Comparison of ENCODE assay signal across 24 mouse cellular contexts in the genomic region with DNA sequence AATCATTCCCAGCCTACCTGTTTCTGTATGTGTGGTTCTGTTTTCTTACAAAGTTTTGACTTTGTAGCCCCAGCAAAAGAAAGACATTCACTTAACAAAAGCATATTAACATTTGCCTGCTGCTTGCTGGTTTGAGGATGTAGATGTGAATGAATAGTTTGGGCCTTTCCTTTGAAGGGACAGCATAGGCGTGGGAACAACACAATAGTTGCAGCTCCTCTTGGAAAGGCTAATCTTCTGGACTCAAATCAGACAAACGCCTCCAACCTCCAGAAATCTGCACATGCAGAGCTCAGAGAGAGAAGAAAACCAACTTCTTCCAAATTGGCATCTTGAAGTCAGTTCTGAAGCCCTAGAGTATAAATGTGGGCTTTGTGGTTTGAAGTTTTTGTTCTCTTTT. TPM values are rescaled to one million over a fixed set of nuclear protein-coding genes. Genes with fewer than 3 reads are reported as not detected.
DNase-seq lines count a peak whose midpoint lies in the region; ATAC-seq and TF ChIP-seq lines count a peak whose summit lies in the region.
"Had no signal": no experiment of that assay in that cellular context is flagged by ENCODE, and none has a peak within 500 bp of the region (broad histone marks: within the 10 kb centered on the region; RNA-seq: fewer than 3 reads in every experiment).

No protein-coding gene starts in this region.

- no peak overlapping the region for H3K4me3 ChIP-seq in midbrain, embryonic 11.5 days (ENCODE audit: low read depth, low read length)
- no peak overlapping the region for H3K4me3 ChIP-seq in midbrain, embryonic 16.5 days (ENCODE audit: low read depth, low read length)
- no peak overlapping the region for H3K4me3 ChIP-seq in stomach, postnatal 0 days (ENCODE audit: low read depth, low read length)
- H3K4me3 ChIP-seq: heart, embryonic 12.5 days; limb, embryonic 10.5 days; liver, embryonic 15.5 days had no signal

- 55% methylated on average over 2 of the region's 2 CpGs for WGBS in midbrain, embryonic 11.5 days
- 43% methylated on average over 2 of the region's 2 CpGs for WGBS in midbrain, embryonic 16.5 days
- 66% methylated on average over 2 of the region's 2 CpGs for WGBS in stomach, postnatal 0 days

- H3K4me2 ChIP-seq in midbrain, embryonic 11.5 days: no peak overlapping the region
- no peak overlapping the region for H3K4me2 ChIP-seq in midbrain, embryonic 16.5 days (ENCODE audit: low read length)
- no peak overlapping the region for H3K4me2 ChIP-seq in stomach, postnatal 0 days (replicated peaks; ENCODE audit: low read depth)
- H3K4me2 ChIP-seq: heart, embryonic 12.5 days; hindbrain, embryonic 14.5 days; liver, embryonic 15.5 days had no signal

- no peaks in the 10 kb centered on the region for H3K4me1 ChIP-seq in midbrain, embryonic 11.5 days (ENCODE audit: control insufficient read depth, insufficient read depth, low read length)
- H3K4me1 ChIP-seq in midbrain, embryonic 16.5 days (ENCODE audit: control insufficient read depth, insufficient read depth, low read length): no peaks in the 10 kb centered on the region
- H3K4me1 ChIP-seq in stomach, postnatal 0 days (replicated peaks; ENCODE audit: control insufficient read depth, insufficient read depth): no peaks in the 10 kb centered on the region
- H3K4me1 ChIP-seq: limb, embryonic 10.5 days; liver, embryonic 15.5 days had no signal

- DNase-seq in frontal cortex, adult 2 months (ENCODE audit: extremely low spot score in 1 of 2, low spot score in 1 of 2): no peak
- DNase-seq in midbrain, embryonic 11.5 days (ENCODE audit: low spot score, missing footprints): peak; percentile 72
- peak; percentile 27 for DNase-seq in R1 (ENCODE audit: low read depth, low spot score)
- DNase-seq in stomach, postnatal 0 days (ENCODE audit: low spot score): no peak
- DNase-seq in thymus, postnatal 4 days: no peak
- DNase-seq: adrenal gland, adult 2 months; gastrocnemius, postnatal 10 days; kidney, adult 18-20 months; kidney, postnatal 10 days; liver; lung, postnatal 4 days; retina, postnatal 1 day; right cerebral cortex, postnatal 4 days; thymus, adult 2 months had no signal

- TF ChIP-seq CTCF in stomach, postnatal 0 days (IDR thresholded peaks at IDR 0.05; ENCODE audit: low read depth): no peak

- H3K9me3 ChIP-seq in midbrain, embryonic 11.5 days (ENCODE audit: control insufficient read depth, low read length): no peaks in the 10 kb centered on the region
- H3K9me3 ChIP-seq in midbrain, embryonic 16.5 days (replicated peaks; ENCODE audit: control insufficient read depth, low read length, poor library complexity, severe bottlenecking): no peaks in the 10 kb centered on the region
- no peaks in the 10 kb centered on the region for H3K9me3 ChIP-seq in stomach, postnatal 0 days (ENCODE audit: control insufficient read depth, low read length)
- H3K9me3 ChIP-seq: G1E; heart, embryonic 12.5 days; limb, embryonic 10.5 days; liver, embryonic 15.5 days had no signal

- ATAC-seq in frontal cortex, adult (ENCODE audit: low TSS enrichment): peak; percentile 83
- no peak for ATAC-seq in midbrain, embryonic 11.5 days (ENCODE audit: low FRiP score)
- no peak for ATAC-seq in midbrain, embryonic 16.5 days
- no peak for ATAC-seq in stomach, postnatal 0 days (ENCODE audit: low FRiP score, low TSS enrichment)
- ATAC-seq: CD4-positive, CD25-positive, alpha-beta regulatory T cell, adult 4 months; inflammation-experienced regulatory T-cells, adult 6 months had no signal

- H3K36me3 ChIP-seq in midbrain, embryonic 11.5 days (ENCODE audit: control insufficient read depth, insufficient read depth, low read length): no peaks in the 10 kb centered on the region; the same call in 1 of the 2 replicates
- peaks cover 11% of the 10 kb centered on the region; the same call in 1 of the 2 replicates for H3K36me3 ChIP-seq in midbrain, embryonic 16.5 days (ENCODE audit: control insufficient read depth, insufficient read depth, low read length)
- 0 out of 2 replicates have a peak, but pooled peaks cover 3% of the 10 kb centered on the region for H3K36me3 ChIP-seq in stomach, postnatal 0 days (ENCODE audit: control insufficient read depth, insufficient read depth, low read length)

- TF ChIP-seq EP300 in stomach, postnatal 0 days (optimal IDR thresholded peaks at IDR 0.05): no peak

- no peak overlapping the region for H3K9ac ChIP-seq in midbrain, embryonic 11.5 days (ENCODE audit: low read length)
- H3K9ac ChIP-seq in midbrain, embryonic 16.5 days (ENCODE audit: low read depth, low read length): no peak overlapping the region
- no peak overlapping the region for H3K9ac ChIP-seq in stomach, postnatal 0 days (ENCODE audit: low read length)
- H3K9ac ChIP-seq: heart, embryonic 12.5 days; hindbrain, embryonic 14.5 days; liver, embryonic 15.5 days had no signal

- H3K27me3 ChIP-seq in midbrain, embryonic 11.5 days (ENCODE audit: control insufficient read depth, insufficient read depth, low read length): no peaks in the 10 kb centered on the region
- no peaks in the 10 kb centered on the region for H3K27me3 ChIP-seq in midbrain, embryonic 16.5 days (ENCODE audit: control insufficient read depth, insufficient read depth, low read depth, low read length)
- no peaks in the 10 kb centered on the region for H3K27me3 ChIP-seq in stomach, postnatal 0 days (ENCODE audit: control insufficient read depth, insufficient read depth, low read length)
- H3K27me3 ChIP-seq: heart, embryonic 12.5 days; liver, embryonic 15.5 days; Patski had no signal

- no peak overlapping the region for H3K27ac ChIP-seq in midbrain, embryonic 11.5 days (ENCODE audit: low read depth, low read length)
- no peak overlapping the region for H3K27ac ChIP-seq in midbrain, embryonic 16.5 days (ENCODE audit: low read length)
- peak overlapping the region; percentile 5 for H3K27ac ChIP-seq in stomach, postnatal 0 days (replicated peaks)
- H3K27ac ChIP-seq: hindbrain, embryonic 14.5 days; limb, embryonic 10.5 days; liver, embryonic 15.5 days had no signal

RNA-seq across cellular contexts. Expression of a gene that starts 19.3 kb away (rescaled TPM):
- polyA plus RNA-seq in frontal cortex, adult 2 months (2012; rRNA removed): 83.8 and 87.2 TPM in 2 replicates
- polyA plus RNA-seq in midbrain, embryonic 11.5 days (2014; fragmentation: Nextera tagmentation; extraction: Ambion mirVana): 141 and 148 TPM in 2 replicates
- polyA plus RNA-seq in midbrain, embryonic 16.5 days (2015; fragmentation: Nextera tagmentation; extraction: Ambion mirVana): 59.9 and 61.0 TPM in 2 replicates
- 46.1 and 47.5 TPM in 2 replicates for polyA plus RNA-seq in stomach, postnatal 0 days (2015; fragmentation: Nextera tagmentation; extraction: Ambion mirVana)

RNA-seq across cellular contexts. Expression of a gene that starts 29.7 kb away (rescaled TPM):
- polyA plus RNA-seq in frontal cortex, adult 2 months (2012; rRNA removed): 165 and 182 TPM in 2 replicates
- 518 and 522 TPM in 2 replicates for polyA plus RNA-seq in midbrain, embryonic 11.5 days (2014; fragmentation: Nextera tagmentation; extraction: Ambion mirVana)
- polyA plus RNA-seq in midbrain, embryonic 16.5 days (2015; fragmentation: Nextera tagmentation; extraction: Ambion mirVana): 372 and 373 TPM in 2 replicates
- polyA plus RNA-seq in stomach, postnatal 0 days (2015; fragmentation: Nextera tagmentation; extraction: Ambion mirVana): 229 and 231 TPM in 2 replicates

RNA-seq across cellular contexts. Expression of a gene that starts 42.9 kb away (rescaled TPM):
- 141 and 147 TPM in 2 replicates for polyA plus RNA-seq in frontal cortex, adult 2 months (2012; rRNA removed)
- 316 and 343 TPM in 2 replicates for polyA plus RNA-seq in midbrain, embryonic 11.5 days (2014; fragmentation: Nextera tagmentation; extraction: Ambion mirVana)
- polyA plus RNA-seq in midbrain, embryonic 16.5 days (2015; fragmentation: Nextera tagmentation; extraction: Ambion mirVana): 237 and 240 TPM in 2 replicates
- polyA plus RNA-seq in stomach, postnatal 0 days (2015; fragmentation: Nextera tagmentation; extraction: Ambion mirVana): 277 and 291 TPM in 2 replicates

Comparison
In these comparisons a context has a peak if more than half of its experiments do, and no peak if none do; other contexts are left out.
1. DNase-seq: peak in midbrain, embryonic 11.5 days (single experiment) and R1 (single experiment); none in frontal cortex, adult 2 months (0 of 2), stomach, postnatal 0 days (single experiment) and thymus, postnatal 4 days (single experiment).